Mouse (Mus musculus) cerebellum, adult 11-12 months (tissue): Measurements from ENCODE around the gene Meis2.

Source experiments
- DNase-seq: peaks from one replicate; pipeline ENCODE4 v3.0.0; 2022

Gene Meis2

GRCm38 (mm10) chr2:116042934-116043698 lies 22.5 kb downstream of the Meis2 start:
- no peak for DNase-seq

- DNase-seq, result no peak
These were observed 23.2 kb downstream of the Meis2 start for GRCm38 (mm10) chr2:116042447-116042846.

GRCm38 (mm10) chr2:116041683-116042262 lies 23.9 kb downstream of the Meis2 start:
- no peak for DNase-seq

GRCm38 (mm10) chr2:116035345-116035744 lies 30.3 kb downstream of the Meis2 start:
- DNase-seq, result no peak

GRCm38 (mm10) chr2:116028127-116028526 lies 37.5 kb downstream of the Meis2 start:
- DNase-seq, result no peak

GRCm38 (mm10) chr2:116022876-116023275 lies 42.8 kb downstream of the Meis2 start:
- no peak for DNase-seq

GRCm38 (mm10) chr2:116021931-116022330 lies 43.7 kb downstream of the Meis2 start:
- DNase-seq, result no peak

GRCm38 (mm10) chr2:116021046-116021445 lies 44.6 kb downstream of the Meis2 start:
- DNase-seq, result no peak

- DNase-seq, result no peak
These were observed 45.1 kb downstream of the Meis2 start for GRCm38 (mm10) chr2:116020451-116020951.

- DNase-seq, result no peak
These were observed 45.7 kb downstream of the Meis2 start for GRCm38 (mm10) chr2:116019959-116020358.

- DNase-seq, result no peak
These were observed 46.2 kb downstream of the Meis2 start for GRCm38 (mm10) chr2:116019466-116019794.

GRCm38 (mm10) chr2:116018781-116019465 lies 46.7 kb downstream of the Meis2 start:
- DNase-seq, result no peak

GRCm38 (mm10) chr2:116015520-116015919 lies 50.1 kb downstream of the Meis2 start:
- DNase-seq, result no peak

- no peak for DNase-seq
These were observed 55.2 kb downstream of the Meis2 start for GRCm38 (mm10) chr2:116010469-116010868.

GRCm38 (mm10) chr2:116010061-116010460 lies 55.6 kb downstream of the Meis2 start:
- DNase-seq, result no peak

GRCm38 (mm10) chr2:116009097-116009970 lies 56.3 kb downstream of the Meis2 start:
- no peak for DNase-seq

GRCm38 (mm10) chr2:116002354-116002753 lies 63.3 kb downstream of the Meis2 start:
- no peak for DNase-seq

- DNase-seq, result no peak
These were observed 64.1 kb downstream of the Meis2 start for GRCm38 (mm10) chr2:116001352-116002138.

- no peak for DNase-seq
These were observed 65.1 kb downstream of the Meis2 start for GRCm38 (mm10) chr2:116000514-116000913.

GRCm38 (mm10) chr2:115998802-115999201 lies 66.8 kb downstream of the Meis2 start:
- DNase-seq, result no peak

GRCm38 (mm10) chr2:115996438-115996837 lies 69.2 kb downstream of the Meis2 start:
- DNase-seq, result no peak

GRCm38 (mm10) chr2:115993877-115994276 lies 71.8 kb downstream of the Meis2 start:
- DNase-seq, result no peak
